Mouse (Mus musculus): ENCODE data around the gene Mgat3.

The Mgat3 gene

DNA sequence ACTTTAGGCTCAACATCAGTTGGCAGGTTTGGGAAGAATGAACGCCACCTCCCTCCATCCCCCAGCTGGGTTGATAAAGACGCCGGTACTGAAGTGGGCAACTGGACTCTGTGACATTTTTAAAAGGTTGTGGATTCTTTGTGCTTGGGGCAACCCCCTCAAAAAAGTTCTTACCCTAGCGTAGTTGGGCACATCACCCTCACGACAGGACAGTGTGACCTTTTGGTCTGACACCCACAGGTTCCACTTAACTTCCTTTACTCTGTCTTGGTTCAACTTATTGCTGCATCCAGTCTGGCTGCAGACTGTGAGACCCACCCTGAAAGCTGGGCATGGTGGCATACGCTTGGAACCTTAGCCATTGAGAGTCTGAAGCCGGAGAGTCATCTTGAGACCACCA is 50.2 kb downstream of the Mgat3 start:
- CTCF ChIA-PET: no interaction called here

GRCm38 (mm10) chr15:80225208-80225607 is 51.7 kb downstream of the Mgat3 start:
- CTCF ChIA-PET: interaction anchor here (0.5 to 1.5 kb wide), 4 partner anchors 8 to 1170 kb away, joined by 3 to 4 read pairs (median 3); partner anchors contain the start of gene Rps19bp1

- CTCF ChIA-PET: interaction anchor here (1.0 to 1.5 kb wide), 2 partner anchors 9 to 38 kb away, joined by 3 to 4 read pairs; partner anchors contain the start of gene Rps19bp1
Measured at GRCm38 (mm10) chr15:80225796-80226195, 52.3 kb downstream of the Mgat3 start.

DNA sequence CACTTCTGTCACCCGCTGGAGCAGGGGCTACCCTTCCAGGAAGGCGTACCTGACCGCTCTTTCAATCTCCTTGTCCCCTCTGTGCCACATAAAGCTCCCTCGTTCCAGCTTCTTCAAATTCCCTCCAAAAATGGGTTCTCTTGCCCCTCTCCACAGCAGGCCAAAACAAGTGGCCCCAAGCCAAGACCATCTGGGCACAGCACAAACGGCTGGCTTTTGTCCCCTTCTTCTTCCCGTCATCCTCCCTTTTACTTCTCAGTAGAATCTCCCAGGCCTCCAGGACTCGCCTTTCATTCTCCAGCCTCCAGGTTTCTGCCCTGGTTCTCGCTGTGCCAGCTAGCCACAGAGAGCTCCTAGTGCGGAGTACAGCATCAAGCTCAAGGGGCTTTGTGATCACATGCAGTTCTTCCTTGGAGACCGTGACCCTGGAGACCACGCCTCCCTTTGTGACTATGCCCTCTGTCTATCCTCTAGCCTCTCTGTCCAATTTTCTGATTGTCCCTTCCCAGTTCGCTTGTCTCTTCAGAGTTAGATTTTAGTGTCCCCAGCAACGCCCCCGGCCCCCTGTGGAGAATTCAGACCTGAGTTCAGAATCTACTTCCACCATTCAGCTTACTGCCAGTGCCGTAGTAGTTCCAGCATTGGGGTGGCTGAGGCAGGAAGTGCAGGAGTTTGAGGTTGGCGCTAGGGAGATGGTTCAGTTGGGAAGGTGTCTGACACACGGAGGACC is 54.7 kb downstream of the Mgat3 start:
- CTCF ChIA-PET: interaction anchor here (0.6 kb wide), 1 partner anchor 11 kb away, joined by 3 read pairs; no protein-coding TSS in a partner anchor

GRCm38 (mm10) chr15:80232331-80232730 is 58.8 kb downstream of the Mgat3 start:
- CTCF ChIA-PET: no interaction called here

- CTCF ChIA-PET: no interaction called here
Measured at GRCm38 (mm10) chr15:80233053-80233452, 59.5 kb downstream of the Mgat3 start.

- CTCF ChIA-PET: interaction anchor here (0.7 kb wide), 1 partner anchor 299 kb away, joined by 4 read pairs; no protein-coding TSS in a partner anchor
Measured at GRCm38 (mm10) chr15:80233733-80234509, 60.4 kb downstream of the Mgat3 start, which contains the start of gene Mief1. Gene Mief1 (plus strand): TSS chr15:80234018.

DNA sequence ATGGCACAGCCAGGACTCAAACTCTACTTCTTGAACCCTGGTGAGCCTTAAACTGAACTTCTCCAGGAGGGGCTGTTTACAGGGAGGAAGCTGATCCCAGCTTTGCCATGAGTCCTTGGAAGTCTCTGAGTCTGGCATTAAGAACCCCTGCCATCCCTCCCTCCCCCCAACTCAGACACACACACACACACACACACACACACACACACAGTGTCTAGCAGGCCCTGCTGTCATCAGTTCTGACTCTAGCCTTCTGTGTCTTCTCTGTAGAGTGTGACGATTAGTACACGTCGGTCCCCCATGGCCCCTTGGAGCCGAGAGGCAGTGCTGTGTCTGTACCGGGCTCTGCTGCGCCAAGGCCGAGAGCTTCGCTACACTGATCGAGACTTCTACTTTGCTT is 62.0 kb downstream of the Mgat3 start, which contains the start of gene AC140267.1:
AC140267.1 (plus strand) TSS at position 301 of the 400 bp plus-strand sequence.
- CTCF ChIA-PET: interaction anchor here (0.7 kb wide), 1 partner anchor 9 kb away, joined by 4 read pairs; no protein-coding TSS in a partner anchor

DNA sequence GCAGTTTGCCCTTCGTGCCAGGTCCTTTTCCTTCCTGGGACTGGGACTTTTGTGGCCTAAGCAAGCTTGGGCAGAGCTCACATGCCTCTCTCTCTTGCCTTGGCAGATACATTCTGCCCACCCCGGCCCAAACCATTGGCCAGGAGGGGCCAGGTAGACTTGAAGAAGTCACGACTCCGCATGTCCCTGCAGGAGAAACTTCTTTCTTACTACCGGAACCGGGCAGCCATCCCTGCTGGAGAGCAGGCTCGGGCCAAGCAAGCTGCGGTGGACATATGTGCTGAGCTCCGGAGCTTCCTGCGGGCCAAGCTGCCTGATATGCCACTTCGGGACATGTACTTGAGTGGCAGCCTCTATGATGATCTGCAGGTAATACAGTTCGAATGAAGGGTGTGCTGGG is 74.6 kb downstream of the Mgat3 start:
- CTCF ChIA-PET: interaction anchor here (0.7 kb wide), 1 partner anchor 9 kb away, joined by 3 read pairs; no protein-coding TSS in a partner anchor

GRCm38 (mm10) chr15:80248596-80248995 is 75.1 kb downstream of the Mgat3 start:
- CTCF ChIA-PET: interaction anchor here (0.7 kb wide), 1 partner anchor 10 kb away, joined by 3 read pairs; no protein-coding TSS in a partner anchor

DNA sequence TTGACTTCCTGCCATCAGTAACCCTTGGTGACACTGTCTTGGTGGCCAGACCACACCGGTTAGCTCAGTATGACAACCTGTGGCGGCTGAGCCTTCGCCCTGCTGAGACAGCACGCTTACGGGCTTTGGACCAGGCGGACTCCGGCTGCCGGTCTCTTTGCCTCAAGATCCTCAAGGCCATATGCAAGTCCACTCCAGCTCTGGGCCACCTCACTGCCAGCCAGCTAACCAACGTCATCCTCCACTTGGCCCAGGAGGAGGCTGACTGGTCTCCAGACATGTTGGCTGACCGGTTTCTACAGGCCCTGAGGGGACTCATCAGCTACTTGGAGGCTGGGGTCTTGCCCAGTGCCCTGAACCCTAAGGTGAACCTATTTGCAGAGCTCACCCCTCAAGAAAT is 76.2 kb downstream of the Mgat3 start:
- CTCF ChIA-PET: no interaction called here

DNA sequence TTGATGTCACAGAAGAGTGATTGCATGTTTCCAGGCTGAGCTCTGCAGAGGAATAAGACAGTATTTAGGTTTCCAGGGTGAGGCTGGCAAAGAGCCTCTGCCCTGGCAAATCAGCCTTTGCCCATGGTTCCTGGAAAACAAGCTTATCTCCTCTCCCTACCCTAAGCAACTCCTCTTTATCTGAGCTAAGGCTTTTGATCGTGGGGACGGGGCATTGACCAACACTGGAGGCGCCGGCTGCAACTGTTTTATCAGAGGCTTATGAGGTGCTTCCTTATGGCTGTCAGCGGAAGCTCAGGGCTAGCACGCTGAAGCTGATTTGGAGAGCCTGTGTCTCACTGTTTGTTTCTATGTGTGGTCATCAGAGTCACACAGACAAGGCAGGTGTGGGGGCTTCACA is 77.1 kb downstream of the Mgat3 start:
- CTCF ChIA-PET: no interaction called here

GRCm38 (mm10) chr15:80253530-80253929 is 80.0 kb downstream of the Mgat3 start:
- CTCF ChIA-PET: no interaction called here

DNA sequence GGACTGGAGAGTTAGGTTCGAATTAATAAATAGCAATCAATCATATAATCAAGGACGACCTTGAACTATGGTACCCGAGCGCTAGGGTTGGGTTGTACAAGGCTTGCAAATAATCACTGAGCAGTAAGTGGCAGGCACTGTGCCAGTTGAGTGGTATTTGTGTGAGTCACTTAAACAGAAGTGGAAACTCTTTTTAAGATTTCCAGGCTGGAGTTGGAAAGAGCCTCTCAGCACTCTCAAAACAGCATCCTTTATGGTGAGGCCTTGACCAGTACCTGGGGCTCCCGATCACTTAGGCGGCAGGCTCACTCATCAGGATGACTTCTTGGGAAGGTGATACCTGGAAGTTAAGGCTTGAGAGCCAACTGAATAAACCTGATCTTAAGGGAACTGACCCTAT is 80.7 kb downstream of the Mgat3 start:
- CTCF ChIA-PET: interaction anchor here (1.1 kb wide), 1 partner anchor 23 kb away, joined by 4 read pairs; no protein-coding TSS in a partner anchor

DNA sequence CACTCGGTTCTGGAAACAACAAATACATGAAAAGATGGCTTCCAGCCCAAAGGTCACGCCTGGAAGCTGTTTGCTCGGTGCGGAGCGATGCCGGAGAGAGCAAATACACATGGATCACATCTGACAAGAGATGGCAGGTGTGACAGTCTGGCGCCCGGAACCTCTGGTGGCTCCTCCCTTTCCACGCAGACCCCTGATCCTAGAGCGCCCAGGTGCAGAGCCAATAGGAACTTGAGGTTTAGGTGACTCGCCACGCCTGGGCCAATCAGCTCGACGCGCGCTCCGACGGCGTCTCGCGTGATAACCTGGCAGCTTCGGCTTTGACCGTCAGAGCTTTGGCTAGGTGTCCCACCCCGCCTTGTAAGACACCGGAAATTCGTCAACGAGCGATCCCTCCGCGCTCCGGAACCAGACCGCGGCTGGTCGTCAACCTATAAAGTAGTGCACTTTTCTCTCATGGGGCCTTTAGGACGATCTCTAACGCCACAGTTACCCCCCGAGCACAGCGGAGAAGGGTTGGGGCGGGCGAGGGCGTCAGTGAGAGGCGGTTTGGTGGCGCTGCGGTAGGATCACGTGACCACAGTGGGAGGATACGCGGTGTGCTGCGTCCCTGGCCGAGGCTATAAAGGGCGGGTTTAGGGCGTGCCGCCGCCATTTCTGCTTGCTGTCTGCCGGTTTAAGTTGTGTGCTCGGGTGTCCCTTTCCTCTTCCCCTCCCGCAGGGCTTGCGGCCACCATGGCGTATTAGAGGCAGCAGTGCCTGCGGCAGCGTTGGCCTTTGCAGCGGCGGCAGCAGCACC is 81.5 kb downstream of the Mgat3 start, which contains the start of gene Atf4:
Atf4 (plus strand) TSS at position 338 of the 799 bp plus-strand sequence.
- CTCF ChIA-PET: interaction anchor here (0.5 to 1.1 kb wide), 3 partner anchors 24 to 1375 kb away, joined by 3 to 7 read pairs (median 4); no protein-coding TSS in a partner anchor

DNA sequence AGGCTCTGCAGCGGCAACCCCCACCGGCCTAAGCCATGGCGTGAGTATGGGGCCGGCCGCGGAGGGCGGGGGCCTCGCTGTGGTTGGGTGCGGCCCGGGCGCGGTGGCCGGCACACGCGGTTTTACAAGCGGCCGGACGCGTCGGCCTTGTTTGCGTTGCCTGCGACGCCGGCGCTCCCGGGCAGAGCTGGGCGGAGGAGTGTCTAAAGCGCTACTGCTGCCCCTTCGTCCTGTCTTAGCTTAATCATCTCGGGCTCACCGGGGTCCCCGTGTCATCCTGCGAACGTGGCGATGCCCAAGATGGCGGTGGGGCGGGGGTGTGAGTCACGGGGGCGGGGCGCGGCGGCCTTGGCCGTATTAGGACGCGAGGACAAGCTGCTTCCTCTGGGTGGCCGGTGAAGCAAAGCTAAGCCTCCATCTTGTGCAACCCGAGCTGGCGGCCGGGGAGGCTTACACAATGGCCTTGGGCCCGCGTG is 82.2 kb downstream of the Mgat3 start:
- CTCF ChIA-PET: interaction anchor here (0.5 to 0.6 kb wide), 2 partner anchors 44 to 1375 kb away, joined by 3 to 7 read pairs; no protein-coding TSS in a partner anchor

DNA sequence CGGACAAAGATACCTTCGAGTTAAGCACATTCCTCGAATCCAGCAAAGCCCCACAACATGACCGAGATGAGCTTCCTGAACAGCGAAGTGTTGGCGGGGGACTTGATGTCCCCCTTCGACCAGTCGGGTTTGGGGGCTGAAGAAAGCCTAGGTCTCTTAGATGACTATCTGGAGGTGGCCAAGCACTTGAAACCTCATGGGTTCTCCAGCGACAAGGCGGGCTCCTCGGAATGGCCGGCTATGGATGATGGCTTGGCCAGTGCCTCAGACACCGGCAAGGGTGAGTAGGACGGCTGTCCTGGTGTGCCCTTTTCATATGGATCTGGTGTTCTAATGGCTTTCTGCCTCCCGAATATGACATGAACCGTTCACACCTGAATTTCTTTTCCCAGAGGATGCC is 82.7 kb downstream of the Mgat3 start:
- CTCF ChIA-PET: interaction anchor here (0.5 kb wide), 1 partner anchor 379 kb away, joined by 10 read pairs; no protein-coding TSS in a partner anchor

DNA sequence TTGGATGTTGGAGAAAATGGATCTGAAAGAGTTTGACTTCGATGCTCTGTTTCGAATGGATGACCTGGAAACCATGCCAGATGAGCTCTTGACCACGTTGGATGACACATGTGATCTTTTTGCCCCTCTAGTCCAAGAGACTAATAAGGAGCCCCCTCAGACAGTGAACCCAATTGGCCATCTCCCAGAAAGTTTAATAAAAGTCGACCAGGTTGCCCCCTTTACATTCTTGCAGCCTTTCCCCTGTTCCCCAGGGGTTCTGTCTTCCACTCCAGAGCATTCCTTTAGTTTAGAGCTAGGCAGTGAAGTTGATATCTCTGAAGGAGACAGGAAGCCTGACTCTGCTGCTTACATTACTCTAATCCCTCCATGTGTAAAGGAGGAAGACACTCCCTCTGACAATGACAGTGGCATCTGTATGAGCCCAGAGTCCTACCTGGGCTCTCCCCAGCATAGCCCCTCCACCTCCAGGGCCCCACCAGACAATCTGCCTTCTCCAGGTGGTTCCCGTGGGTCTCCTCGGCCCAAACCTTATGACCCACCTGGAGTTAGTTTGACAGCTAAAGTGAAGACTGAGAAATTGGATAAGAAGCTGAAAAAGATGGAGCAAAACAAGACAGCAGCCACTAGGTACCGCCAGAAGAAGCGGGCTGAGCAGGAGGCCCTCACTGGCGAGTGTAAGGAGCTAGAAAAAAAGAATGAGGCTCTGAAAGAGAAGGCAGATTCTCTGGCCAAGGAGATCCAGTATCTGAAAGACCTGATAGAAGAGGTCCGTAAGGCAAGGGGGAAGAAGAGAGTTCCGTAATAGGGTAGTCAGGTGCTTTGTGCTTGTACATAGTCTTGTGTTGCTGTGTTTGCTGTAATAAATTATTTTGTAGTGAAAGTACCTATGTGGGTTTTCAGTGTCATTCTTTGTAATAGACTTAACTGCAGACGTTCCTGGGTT is 83.4 kb downstream of the Mgat3 start:
- CTCF ChIA-PET: interaction anchor here (0.5 kb wide), 1 partner anchor 378 kb away, joined by 10 read pairs; no protein-coding TSS in a partner anchor

GRCm38 (mm10) chr15:80257602-80258239 is 84.2 kb downstream of the Mgat3 start:
- CTCF ChIA-PET: no interaction called here

Data from spleen, embryonic (tissue).